Mouse (Mus musculus) kidney, embryonic 16.5 days (tissue): Measurements from ENCODE around the gene Qrfp. TPM values are rescaled to one million over a fixed set of nuclear protein-coding genes. Genes with fewer than 3 reads are reported as not detected.

Source experiments
- polyA plus RNA-seq: library from polyadenylated mRNA; unstranded; fragments of >200 nt; fragmentation: Nextera tagmentation; extraction: Ambion mirVana; gene quantifications from 2 replicates; pipeline ENCODE4 v1.2.1, GENCODE M21; 2015

Qrfp gene
- polyA plus RNA-seq, 1 experiment from 2014 or later, result not detected

Other genes with a start within 250 kb of the Qrfp start
- gene Fubp3, start 237.9 kb downstream of the Qrfp start, polyA plus RNA-seq, result 80.9 and 84.9 TPM in 2 replicates
- not detected in 2 replicates for gene Prdm12, start 170.5 kb downstream of the Qrfp start, polyA plus RNA-seq
- 75.1 and 79.7 TPM in 2 replicates for gene Exosc2, start 139.9 kb downstream of the Qrfp start, polyA plus RNA-seq
- gene Abl1, start 122.2 kb downstream of the Qrfp start, polyA plus RNA-seq, result 43.7 and 48.0 TPM in 2 replicates
- 1.4 and 1.5 TPM in 2 replicates for gene Fibcd1, start 35.4 kb upstream of the Qrfp start, polyA plus RNA-seq
- 4.1 and 4.7 TPM in 2 replicates for gene Lamc3, start 76.7 kb upstream of the Qrfp start, polyA plus RNA-seq
- gene Aif1l, start 139.6 kb upstream of the Qrfp start, polyA plus RNA-seq, result 90.4 and 101 TPM in 2 replicates
- 70.2 and 94.1 TPM in 2 replicates for gene Nup214, start 163.9 kb upstream of the Qrfp start, polyA plus RNA-seq